Mouse (Mus musculus) hindbrain, embryonic 10.5 days (tissue): ENCODE results near the gene Zdhhc4. TPM values are rescaled to one million over a fixed set of nuclear protein-coding genes. Genes with fewer than 3 reads are reported as not detected.

Source experiments
- DNase-seq: peaks from one replicate; pipeline ENCODE4 v3.0.0-alpha.2; 2017; ENCODE audit warnings: low spot score
- H3K27ac ChIP-seq: fragments of 300-500 bp; sonication (generic); 2 replicates; pipeline ENCODE4 v1.5.1; 2016; ENCODE audit warnings: mild to moderate bottlenecking, moderate library complexity
- H3K27me3 ChIP-seq: fragments of 300-500 bp; sonication (generic); 2 replicates; pipeline ENCODE4 v1.6.1; 2016; ENCODE audit warnings: mild to moderate bottlenecking; ENCODE audit not compliant: poor library complexity, insufficient read depth, severe bottlenecking
- H3K36me3 ChIP-seq: fragments of 300-500 bp; sonication (generic); 2 replicates; pipeline ENCODE4 v1.6.1; 2016; ENCODE audit warnings: mild to moderate bottlenecking, moderate library complexity
- H3K4me1 ChIP-seq: fragments of 300-500 bp; sonication (generic); replicated peaks from 2 replicates; pipeline ENCODE4 v1.6.1; 2016; ENCODE audit warnings: mild to moderate bottlenecking
- H3K4me3 ChIP-seq: fragments of 300-500 bp; sonication (generic); 2 replicates; pipeline ENCODE4 v1.5.1; 2016; ENCODE audit warnings: mild to moderate bottlenecking, moderate library complexity
- H3K9me3 ChIP-seq: fragments of 300-500 bp; sonication (generic); 2 replicates; pipeline ENCODE4 v1.6.1; 2016; ENCODE audit warnings: mild to moderate bottlenecking, moderate library complexity
- WGBS: fragments of 180-500 bp; shearing (Covaris S2); methylation state at CpG from one replicate; pipeline ENCODE4 v1.1.7; 2016; 5-methylcytosine and 5-hydroxymethylcytosine counted together
- polyA plus RNA-seq: library from polyadenylated mRNA; unstranded; fragments of >200 nt; fragmentation: Nextera tagmentation; extraction: Ambion mirVana; gene quantifications from 2 replicates; pipeline ENCODE4 v1.2.1, GENCODE M21; 2016

Gene Zdhhc4
- 75.7 and 85.7 TPM in 2 replicates for polyA plus RNA-seq

- peak within 1 kb of the TSS; percentile 89 for H3K27ac ChIP-seq
- H3K4me1 ChIP-seq, result peaks cover 23% of the 10 kb centered on the region
- peaks cover 34% of the 10 kb centered on the region for H3K36me3 ChIP-seq
- no peaks in the 10 kb centered on the region for H3K9me3 ChIP-seq
- no peaks in the 10 kb centered on the region for H3K27me3 ChIP-seq
- WGBS, result under 1% methylated on average over 57 of the region's 57 CpGs
- H3K4me3 ChIP-seq, result peak within 1 kb of the TSS; percentile 93
- peak; percentile 88 for DNase-seq
These were observed at the start of gene Zdhhc4 for GRCm38 (mm10) chr5:143328690-143329495. Gene Zdhhc4 (minus strand): TSS chr5:143329256.

- H3K27ac ChIP-seq, result no peak overlapping the region
- 81% methylated on average over 4 of the region's 4 CpGs for WGBS
- no peaks in the 10 kb centered on the region for H3K36me3 ChIP-seq
- no peak for DNase-seq
- H3K27me3 ChIP-seq, result peaks cover 51% of the 10 kb centered on the region
- H3K9me3 ChIP-seq, result peaks cover 4% of the 10 kb centered on the region; the same call in 1 of the 2 replicates
- no peak overlapping the region for H3K4me3 ChIP-seq
- peaks cover 10% of the 10 kb centered on the region for H3K4me1 ChIP-seq
These were observed 47.1 kb upstream of the Zdhhc4 start for GRCm38 (mm10) chr5:143376156-143376555.

GRCm38 (mm10) chr5:143375242-143375641 is 46.2 kb upstream of the Zdhhc4 start:
- Histone ChIP-seq H3K9me3 (peaks cover 4% of the 10 kb centered on the region; the same call in 1 of the 2 replicates), H3K4me1 (peaks cover 13% of the 10 kb centered on the region), H3K4me3 (peak overlapping the region; percentile 35; the same call in 1 of the 2 replicates), H3K27ac (no peak overlapping the region), H3K36me3 (no peaks in the 10 kb centered on the region), H3K27me3 (peaks cover 61% of the 10 kb centered on the region)
- 11% methylated on average over 21 of the region's 21 CpGs for WGBS
- DNase-seq, result peak; percentile 80

- DNase-seq, result peak; percentile 30
- Histone ChIP-seq H3K4me1 (peaks cover 22% of the 10 kb centered on the region), H3K27ac (0 out of 2 replicates have a peak overlapping the region, but pooled peaks have one; percentile 1), H3K9me3 (peaks cover 4% of the 10 kb centered on the region; the same call in 1 of the 2 replicates), H3K27me3 (peaks cover 82% of the 10 kb centered on the region), H3K36me3 (no peaks in the 10 kb centered on the region), H3K4me3 (peak overlapping the region; percentile 43)
- 3% methylated on average over 35 of the region's 35 CpGs for WGBS
These were observed 43.8 kb upstream of the Zdhhc4 start for GRCm38 (mm10) chr5:143372818-143373217.

- Histone ChIP-seq H3K27me3 (peaks cover 89% of the 10 kb centered on the region), H3K4me3 (no peak overlapping the region), H3K36me3 (no peaks in the 10 kb centered on the region), H3K9me3 (peaks cover under 1% of the 10 kb centered on the region; the same call in 1 of the 2 replicates), H3K4me1 (peaks cover 22% of the 10 kb centered on the region), H3K27ac (no peak overlapping the region)
- no peak for DNase-seq
- WGBS, result 58% methylated on average over 4 of the region's 4 CpGs
These were observed 42.1 kb upstream of the Zdhhc4 start for GRCm38 (mm10) chr5:143371146-143371510.

- H3K9me3 ChIP-seq, result no peaks in the 10 kb centered on the region
- H3K4me1 ChIP-seq, result peaks cover 22% of the 10 kb centered on the region
- peak overlapping the region; percentile 46; the same call in 1 of the 2 replicates for H3K4me3 ChIP-seq
- peaks cover 94% of the 10 kb centered on the region for H3K27me3 ChIP-seq
- no peak for DNase-seq
- 26% methylated on average over 17 of the region's 17 CpGs for WGBS
- no peaks in the 10 kb centered on the region for H3K36me3 ChIP-seq
- H3K27ac ChIP-seq, result no peak overlapping the region
These were observed 41.5 kb upstream of the Zdhhc4 start for GRCm38 (mm10) chr5:143370416-143371145.

GRCm38 (mm10) chr5:143369611-143370255 is 40.7 kb upstream of the Zdhhc4 start:
- peaks cover 94% of the 10 kb centered on the region for H3K27me3 ChIP-seq
- WGBS, result 2% methylated on average over 36 of the region's 36 CpGs
- DNase-seq, result no peak

GRCm38 (mm10) chr5:143367931-143368330 is 38.9 kb upstream of the Zdhhc4 start:
- Histone ChIP-seq H3K4me1 (peaks cover 39% of the 10 kb centered on the region), H3K9me3 (no peaks in the 10 kb centered on the region), H3K36me3 (no peaks in the 10 kb centered on the region), H3K27ac (no peak overlapping the region), H3K4me3 (no peak overlapping the region), H3K27me3 (peaks cover 92% of the 10 kb centered on the region)
- no peak for DNase-seq
- 87% methylated on average over 3 of the region's 3 CpGs for WGBS

More at GRCm38 (mm10) chr5:143369611-143370255, 40.7 kb upstream of the Zdhhc4 start:
- Histone ChIP-seq H3K36me3 (no peaks in the 10 kb centered on the region), H3K4me1 (peaks cover 24% of the 10 kb centered on the region), H3K9me3 (no peaks in the 10 kb centered on the region), H3K27ac (no peak overlapping the region), H3K4me3 (peak overlapping the region; percentile 46)

GRCm38 (mm10) chr5:143363678-143364615 is 34.9 kb upstream of the Zdhhc4 start:
- under 1% methylated on average over 47 of the region's 47 CpGs for WGBS
- peaks cover 85% of the 10 kb centered on the region for H3K27me3 ChIP-seq

GRCm38 (mm10) chr5:143361428-143361827 is 32.4 kb upstream of the Zdhhc4 start:
- Histone ChIP-seq H3K36me3 (no peaks in the 10 kb centered on the region), H3K4me1 (peaks cover 37% of the 10 kb centered on the region), H3K4me3 (no peak overlapping the region), H3K27me3 (peaks cover 91% of the 10 kb centered on the region), H3K9me3 (no peaks in the 10 kb centered on the region), H3K27ac (no peak overlapping the region)
- no peak for DNase-seq
- WGBS, result 79% methylated on average over 7 of the region's 7 CpGs

More at GRCm38 (mm10) chr5:143363678-143364615, 34.9 kb upstream of the Zdhhc4 start:
- DNase-seq, result peak; percentile 79
- Histone ChIP-seq H3K36me3 (no peaks in the 10 kb centered on the region), H3K9me3 (no peaks in the 10 kb centered on the region), H3K4me1 (peaks cover 23% of the 10 kb centered on the region), H3K27ac (peak overlapping the region; percentile 75), H3K4me3 (peak overlapping the region; percentile 63)

- Histone ChIP-seq H3K27ac (no peak overlapping the region), H3K36me3 (no peaks in the 10 kb centered on the region), H3K4me3 (no peak overlapping the region), H3K4me1 (peaks cover 41% of the 10 kb centered on the region), H3K27me3 (peaks cover 83% of the 10 kb centered on the region), H3K9me3 (no peaks in the 10 kb centered on the region)
- 55% methylated on average over 5 of the region's 5 CpGs for WGBS
- DNase-seq, result no peak
These were observed 30.9 kb upstream of the Zdhhc4 start for GRCm38 (mm10) chr5:143360000-143360399.
